Mouse (Mus musculus): ENCODE data around the gene Xbp1. TPM values are rescaled to one million over a fixed set of nuclear protein-coding genes. Genes with fewer than 3 reads are reported as not detected.

Xbp1 gene
- polyA plus RNA-seq, 1 experiment: 62.4 TPM

DNA sequence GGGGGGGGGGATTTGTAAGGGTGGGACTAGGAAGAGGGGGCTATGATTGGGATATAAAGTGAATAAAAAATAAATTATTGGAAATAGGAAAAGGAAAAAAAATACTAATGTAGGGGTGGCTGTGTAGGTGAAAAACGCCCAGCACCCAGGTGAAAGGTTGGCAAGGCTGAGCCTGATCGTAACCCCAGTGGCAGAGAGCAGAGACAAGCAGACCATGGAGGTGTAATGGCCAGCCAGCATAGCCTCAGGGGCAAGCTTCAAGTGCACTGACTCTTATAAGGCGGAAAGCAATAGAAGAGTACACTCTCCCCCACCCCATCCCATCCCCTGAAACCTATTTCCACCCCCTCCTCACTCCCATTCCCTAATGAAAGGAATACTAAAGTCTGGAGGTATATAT, 778 bp upstream of the Xbp1 start:
- Histone ChIP-seq H3K4me3 (ENCODE audit: insufficient read depth, poor library complexity, severe bottlenecking) (no peak overlapping the region), H3K79me2 (ENCODE audit: control insufficient read depth, insufficient read depth) (peaks cover 40% of the 10 kb centered on the region), H3ac (ENCODE audit: control insufficient read depth, insufficient read length, low read depth) (no peak overlapping the region), H3K79me3 (ENCODE audit: low read depth) (peaks cover 21% of the 10 kb centered on the region), H3K36me3 (ENCODE audit: control insufficient read depth, insufficient read depth) (peaks cover 26% of the 10 kb centered on the region), H3K27me3 (ENCODE audit: control insufficient read depth, insufficient read depth, insufficient read length) (no peaks in the 10 kb centered on the region)
- no peak for TF ChIP-seq CEBPB (IDR thresholded peaks at IDR 0.05; ENCODE audit: low read depth)
- TF ChIP-seq MAX (IDR thresholded peaks at IDR 0.05): no peak
- no peak for TF ChIP-seq CTCF (IDR thresholded peaks at IDR 0.05; ENCODE audit: control insufficient read depth, insufficient read depth, insufficient read length)
- no peak for TF ChIP-seq MYOD1 (IDR thresholded peaks at IDR 0.05; ENCODE audit: control insufficient read depth, insufficient read length, low read depth)
- no peak for TF ChIP-seq MYOG (IDR thresholded peaks at IDR 0.05; ENCODE audit: control insufficient read depth, extremely low read depth, insufficient read length)
- TF ChIP-seq USF1 (IDR thresholded peaks at IDR 0.05; ENCODE audit: low read depth): no peak
- no peak for TF ChIP-seq FOSL1 (IDR thresholded peaks at IDR 0.05; ENCODE audit: insufficient read depth, low read length, poor library complexity, severe bottlenecking)

DNA sequence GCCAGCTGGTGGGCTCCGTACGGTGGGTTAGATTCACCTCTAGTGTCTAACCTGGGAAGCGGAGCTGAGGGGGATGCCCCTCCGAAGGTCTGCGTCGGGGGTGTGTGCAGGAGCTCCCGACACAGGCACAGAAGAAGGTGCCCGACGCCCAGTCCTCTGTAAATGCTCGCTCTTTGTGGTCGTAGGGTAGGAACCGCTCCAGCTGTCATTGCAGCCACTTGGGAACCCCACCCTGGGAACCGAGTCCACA, 732 bp downstream of the Xbp1 start:
- no peaks in the 10 kb centered on the region for H3K27me3 ChIP-seq (ENCODE audit: control insufficient read depth, insufficient read depth, insufficient read length)
- TF ChIP-seq CTCF (IDR thresholded peaks at IDR 0.05; ENCODE audit: control insufficient read depth, insufficient read depth, insufficient read length) (no peak), MYOD1 (IDR thresholded peaks at IDR 0.05; ENCODE audit: control insufficient read depth, insufficient read length, low read depth) (no peak), MYOG (IDR thresholded peaks at IDR 0.05; ENCODE audit: control insufficient read depth, extremely low read depth, insufficient read length) (no peak), MAX (IDR thresholded peaks at IDR 0.05) (no peak), FOSL1 (IDR thresholded peaks at IDR 0.05; ENCODE audit: insufficient read depth, low read length, poor library complexity, severe bottlenecking) (no peak), CEBPB (IDR thresholded peaks at IDR 0.05; ENCODE audit: low read depth) (no peak), USF1 (IDR thresholded peaks at IDR 0.05; ENCODE audit: low read depth) (no peak)
- peak overlapping the region; percentile 99 for H3K4me3 ChIP-seq (ENCODE audit: insufficient read depth, poor library complexity, severe bottlenecking)
- peaks cover 41% of the 10 kb centered on the region for H3K36me3 ChIP-seq (ENCODE audit: control insufficient read depth, insufficient read depth)
- peak overlapping the region; percentile 92 for H3ac ChIP-seq (ENCODE audit: control insufficient read depth, insufficient read length, low read depth)
- peaks cover 23% of the 10 kb centered on the region for H3K79me3 ChIP-seq (ENCODE audit: low read depth)
- H3K79me2 ChIP-seq (ENCODE audit: control insufficient read depth, insufficient read depth): peaks cover 44% of the 10 kb centered on the region

DNA sequence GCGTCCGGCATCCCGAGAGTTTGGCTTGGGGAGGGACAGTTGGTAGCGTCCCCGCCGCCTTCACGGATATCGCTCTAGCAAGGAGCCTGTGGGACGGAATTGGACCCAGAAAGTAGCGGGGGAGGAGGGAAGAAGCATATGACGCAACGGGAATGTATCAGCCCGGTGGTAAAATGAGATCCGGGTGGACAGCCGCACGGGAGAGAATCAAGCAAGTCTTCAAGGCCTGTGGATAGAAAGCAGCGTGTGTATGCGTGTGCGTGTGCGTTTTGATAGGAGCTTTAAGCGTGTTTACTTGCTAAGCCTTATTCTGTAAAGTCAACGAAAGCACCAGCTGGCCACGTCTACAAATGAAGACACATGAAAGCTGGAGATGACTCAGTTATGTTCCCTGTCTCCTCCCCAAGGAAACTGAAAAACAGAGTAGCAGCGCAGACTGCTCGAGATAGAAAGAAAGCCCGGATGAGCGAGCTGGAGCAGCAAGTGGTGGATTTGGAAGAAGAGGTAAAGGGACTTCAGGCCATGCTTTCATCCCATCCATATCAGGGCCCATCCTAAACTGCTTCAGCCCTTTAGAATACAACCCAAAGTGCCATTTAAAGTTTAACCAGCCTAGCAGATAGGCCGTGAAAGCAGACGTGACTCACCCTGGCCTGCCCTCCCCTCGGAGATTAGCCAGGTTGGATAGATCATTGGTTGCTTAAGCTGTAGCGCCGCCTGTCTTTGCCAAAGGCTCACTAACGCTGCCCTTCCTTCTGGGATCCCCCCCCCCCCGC, 1.2 kb downstream of the Xbp1 start:
- H3K79me2 ChIP-seq (ENCODE audit: control insufficient read depth, insufficient read depth): peaks cover 44% of the 10 kb centered on the region
- no peaks in the 10 kb centered on the region for H3K27me3 ChIP-seq (ENCODE audit: control insufficient read depth, insufficient read depth, insufficient read length)
- peaks cover 45% of the 10 kb centered on the region for H3K36me3 ChIP-seq (ENCODE audit: control insufficient read depth, insufficient read depth)

DNA sequence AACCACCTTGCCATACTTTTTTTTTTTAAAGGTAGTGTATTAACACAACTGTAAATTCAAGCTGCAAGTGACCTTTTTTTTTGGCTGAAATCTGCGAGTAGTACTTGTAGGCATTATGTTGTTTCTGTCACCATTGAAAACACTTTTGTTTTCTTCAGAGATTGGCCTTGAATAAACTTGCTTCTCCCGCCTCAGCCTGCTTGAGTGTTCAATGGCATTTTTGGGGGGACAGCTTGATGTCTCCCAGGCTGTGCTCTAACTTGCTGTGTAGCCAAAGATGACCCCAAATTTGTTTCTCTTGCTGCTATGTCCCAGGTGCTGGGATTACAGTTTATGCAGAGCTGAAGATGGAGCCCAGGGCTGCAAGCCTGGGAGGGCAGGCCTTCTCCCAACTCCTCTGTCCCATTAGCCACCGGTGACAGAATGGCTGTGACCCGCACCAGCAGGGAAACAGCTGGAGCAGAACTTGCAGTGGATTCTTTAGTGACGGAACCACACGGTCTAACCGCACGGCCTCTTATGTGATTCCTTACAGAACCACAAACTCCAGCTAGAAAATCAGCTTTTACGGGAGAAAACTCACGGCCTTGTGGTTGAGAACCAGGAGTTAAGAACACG, 2.4 kb downstream of the Xbp1 start:
- Histone ChIP-seq H3K79me2 (ENCODE audit: control insufficient read depth, insufficient read depth) (peaks cover 44% of the 10 kb centered on the region), H3ac (ENCODE audit: control insufficient read depth, insufficient read length, low read depth) (no peak overlapping the region), H3K27me3 (ENCODE audit: control insufficient read depth, insufficient read depth, insufficient read length) (no peaks in the 10 kb centered on the region), H3K36me3 (ENCODE audit: control insufficient read depth, insufficient read depth) (peaks cover 57% of the 10 kb centered on the region), H3K79me3 (ENCODE audit: low read depth) (peaks cover 23% of the 10 kb centered on the region), H3K4me3 (ENCODE audit: insufficient read depth, poor library complexity, severe bottlenecking) (peak overlapping the region; percentile 99)
- TF ChIP-seq FOSL1 (IDR thresholded peaks at IDR 0.05; ENCODE audit: insufficient read depth, low read length, poor library complexity, severe bottlenecking) (no peak), MYOG (IDR thresholded peaks at IDR 0.05; ENCODE audit: control insufficient read depth, extremely low read depth, insufficient read length) (no peak), CEBPB (IDR thresholded peaks at IDR 0.05; ENCODE audit: low read depth) (no peak), USF1 (IDR thresholded peaks at IDR 0.05; ENCODE audit: low read depth) (no peak), MYOD1 (IDR thresholded peaks at IDR 0.05; ENCODE audit: control insufficient read depth, insufficient read length, low read depth) (no peak), MAX (IDR thresholded peaks at IDR 0.05) (no peak), CTCF (IDR thresholded peaks at IDR 0.05; ENCODE audit: control insufficient read depth, insufficient read depth, insufficient read length) (no peak)

More for the DNA sequence above, 1.2 kb downstream of the Xbp1 start:
- peaks cover 23% of the 10 kb centered on the region for H3K79me3 ChIP-seq (ENCODE audit: low read depth)
- peak overlapping the region; percentile 99 for H3K4me3 ChIP-seq (ENCODE audit: insufficient read depth, poor library complexity, severe bottlenecking)
- no peak for TF ChIP-seq FOSL1 (IDR thresholded peaks at IDR 0.05; ENCODE audit: insufficient read depth, low read length, poor library complexity, severe bottlenecking)
- no peak for TF ChIP-seq MYOD1 (IDR thresholded peaks at IDR 0.05; ENCODE audit: control insufficient read depth, insufficient read length, low read depth)
- TF ChIP-seq MAX (IDR thresholded peaks at IDR 0.05): peak; percentile 27
- peak; percentile 60 for TF ChIP-seq CTCF (IDR thresholded peaks at IDR 0.05; ENCODE audit: control insufficient read depth, insufficient read depth, insufficient read length)
- TF ChIP-seq MYOG (IDR thresholded peaks at IDR 0.05; ENCODE audit: control insufficient read depth, extremely low read depth, insufficient read length): no peak
- TF ChIP-seq CEBPB (IDR thresholded peaks at IDR 0.05; ENCODE audit: low read depth): peak; percentile 81
- TF ChIP-seq USF1 (IDR thresholded peaks at IDR 0.05; ENCODE audit: low read depth): no peak
- peak overlapping the region; percentile 92 for H3ac ChIP-seq (ENCODE audit: control insufficient read depth, insufficient read length, low read depth)

DNA sequence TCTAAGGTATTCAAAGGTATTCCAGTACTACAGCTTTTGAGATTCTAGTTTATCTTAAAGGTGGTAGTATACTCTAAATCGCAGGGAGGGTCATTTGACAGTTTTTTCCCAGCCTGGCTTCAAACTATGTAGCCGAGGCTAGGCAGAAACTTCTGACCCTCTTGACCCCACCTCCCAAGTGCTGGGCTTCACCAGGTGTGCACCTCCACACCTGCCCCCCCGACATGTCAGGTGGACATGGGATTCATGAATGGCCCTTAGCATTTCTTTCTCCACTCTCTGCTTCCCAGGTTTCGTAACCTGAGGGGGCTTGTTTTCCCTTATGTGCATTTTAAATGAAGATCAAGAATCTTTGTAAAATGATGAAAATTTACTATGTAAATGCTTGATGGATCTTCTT, 5.0 kb downstream of the Xbp1 start:
- no peak overlapping the region for H3ac ChIP-seq (ENCODE audit: control insufficient read depth, insufficient read length, low read depth)
- H3K4me3 ChIP-seq (ENCODE audit: insufficient read depth, poor library complexity, severe bottlenecking): no peak overlapping the region
- H3K36me3 ChIP-seq (ENCODE audit: control insufficient read depth, insufficient read depth): peaks cover 75% of the 10 kb centered on the region
- no peak for TF ChIP-seq MAX (IDR thresholded peaks at IDR 0.05)
- no peak for TF ChIP-seq CEBPB (IDR thresholded peaks at IDR 0.05; ENCODE audit: low read depth)
- TF ChIP-seq CTCF (IDR thresholded peaks at IDR 0.05; ENCODE audit: control insufficient read depth, insufficient read depth, insufficient read length): no peak
- no peak for TF ChIP-seq FOSL1 (IDR thresholded peaks at IDR 0.05; ENCODE audit: insufficient read depth, low read length, poor library complexity, severe bottlenecking)
- TF ChIP-seq MYOD1 (IDR thresholded peaks at IDR 0.05; ENCODE audit: control insufficient read depth, insufficient read length, low read depth): no peak
- no peak for TF ChIP-seq USF1 (IDR thresholded peaks at IDR 0.05; ENCODE audit: low read depth)
- no peak for TF ChIP-seq MYOG (IDR thresholded peaks at IDR 0.05; ENCODE audit: control insufficient read depth, extremely low read depth, insufficient read length)
- H3K79me3 ChIP-seq (ENCODE audit: low read depth): peaks cover 23% of the 10 kb centered on the region
- H3K79me2 ChIP-seq (ENCODE audit: control insufficient read depth, insufficient read depth): peaks cover 44% of the 10 kb centered on the region
- no peaks in the 10 kb centered on the region for H3K27me3 ChIP-seq (ENCODE audit: control insufficient read depth, insufficient read depth, insufficient read length)
